Mouse (Mus musculus) heart, postnatal 36 days (tissue): ENCODE measurements at regions not wholly inside any gene's neighbourhood (a gene's known extent, or its start where the extent isn't known, plus 50 kb on each side); places are given as distances from the start of the nearest gene placed in this dataset.
"Not testable (repeated sequence)": the region's sequence is repeated elsewhere in the genome, so short reads cannot be mapped to it uniquely, and the experiment has no call there.

Experiments used
- DNase-seq, 2 experiments: peaks; one replicate each; pipeline ENCODE4 v3.0.0; 2021 to 2022
- intact Hi-C: fragments of 180-260 bp; cut with DNase I; formaldehyde crosslinking; loops from one replicate; pipeline ENCODE4 v1.15.1; 2025

DNA sequence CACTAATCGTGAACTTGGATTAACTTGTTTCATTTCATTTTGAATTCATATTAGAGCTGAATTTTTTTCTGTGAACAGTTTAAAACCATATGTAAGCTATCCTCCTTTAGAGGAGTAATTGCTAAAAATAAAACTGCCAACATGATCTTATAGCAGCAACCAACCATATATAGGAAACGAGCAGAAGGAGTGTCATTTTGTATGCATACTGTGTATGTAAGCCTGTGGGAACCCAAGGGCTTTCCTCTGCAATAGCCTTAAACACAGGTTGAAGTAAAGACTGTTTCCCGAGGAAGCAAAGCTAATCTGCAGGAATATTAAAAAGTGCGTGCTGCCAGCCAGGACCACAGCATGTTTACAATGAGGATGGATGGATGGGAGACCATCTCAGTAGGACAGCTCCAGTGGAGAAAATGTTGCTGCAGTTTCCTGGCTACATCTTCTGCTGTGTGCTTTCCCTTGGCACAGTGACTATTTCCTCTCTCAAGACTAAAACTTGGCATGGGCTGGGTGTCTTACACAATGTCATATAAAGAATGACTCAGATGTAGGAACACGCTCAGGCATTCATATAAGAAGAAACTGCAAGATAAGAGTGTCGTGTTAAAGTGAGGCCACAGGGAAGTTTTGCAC, 244.6 kb upstream of the Tram1l1 start:
- DNase-seq, result no peak
- intact Hi-C loops, result no loop called here

DNA sequence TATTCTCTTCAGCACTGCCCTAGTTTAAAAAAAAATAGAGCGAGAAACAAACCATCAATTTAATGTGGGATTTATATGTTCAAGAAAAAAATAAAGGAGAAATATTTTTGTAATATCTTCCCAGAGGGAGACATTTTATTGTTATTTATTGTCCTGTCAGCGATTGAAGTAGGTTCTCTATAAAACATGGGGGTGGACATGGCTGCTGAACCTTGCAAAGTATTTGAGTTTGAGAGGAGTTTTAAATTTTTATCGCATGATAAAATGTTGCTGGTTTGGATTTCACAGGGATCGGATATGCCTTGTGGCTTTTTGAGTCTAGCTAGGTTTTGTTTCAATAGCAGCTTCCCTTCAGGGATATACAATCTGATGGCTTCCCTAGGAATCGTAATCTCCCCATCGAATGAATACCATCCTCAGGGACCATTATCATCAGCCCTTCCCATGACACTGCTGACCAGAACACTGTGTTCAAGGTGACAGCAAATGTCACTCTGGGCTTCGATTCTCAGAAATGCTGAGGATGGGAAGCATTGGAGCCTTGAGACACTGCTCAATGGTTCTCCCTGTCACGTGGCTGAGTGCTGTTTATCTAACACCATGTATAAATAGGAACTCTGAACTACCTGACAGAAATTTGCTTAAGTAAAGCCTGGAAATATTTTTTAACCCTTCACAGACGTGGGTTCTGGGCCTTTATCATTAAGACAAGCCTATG, 228.1 kb upstream of the Tram1l1 start:
- intact Hi-C loops, result no loop called here
- no peak for DNase-seq

DNA sequence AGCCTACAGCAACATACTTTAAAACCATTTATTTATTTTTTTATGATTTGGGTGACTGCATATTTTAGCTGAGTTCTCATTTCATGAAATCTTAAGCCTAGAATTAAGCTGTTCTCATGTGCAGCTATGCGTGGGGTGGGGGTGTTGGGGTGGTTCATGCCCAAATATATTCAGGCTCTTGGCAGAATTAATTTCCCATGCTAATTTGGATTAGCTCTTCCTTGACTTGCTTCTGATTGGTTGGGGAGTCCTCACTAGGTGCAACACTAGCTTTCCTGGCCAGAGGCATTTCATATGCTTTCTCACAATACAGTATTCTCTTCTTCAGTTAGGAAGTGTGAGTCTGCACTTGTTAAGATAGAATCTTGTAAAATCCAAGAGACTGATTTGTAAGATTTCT, 206.7 kb upstream of the Tram1l1 start:
- DNase-seq, result no peak
- intact Hi-C loops, result no loop called here

DNA sequence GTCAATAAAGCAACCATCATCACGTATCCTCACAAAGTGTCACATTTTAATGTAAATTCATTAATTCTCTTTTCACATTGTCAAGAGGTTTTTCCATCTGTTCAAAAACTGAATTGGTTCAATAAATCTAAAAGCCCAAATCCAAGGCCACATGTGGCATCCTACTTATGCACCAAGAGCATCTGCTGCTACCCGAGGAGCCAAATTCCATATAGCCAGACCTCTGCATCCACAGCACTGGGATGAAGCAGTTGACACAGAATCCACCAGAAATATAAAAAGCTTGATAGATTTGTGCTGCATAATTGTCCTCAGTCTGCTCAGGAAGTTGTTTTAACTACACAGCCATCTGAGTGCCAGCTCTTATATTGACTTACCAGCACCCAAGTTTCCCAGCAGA, 164.4 kb upstream of the Tram1l1 start:
- intact Hi-C loops, result no loop called here

DNA sequence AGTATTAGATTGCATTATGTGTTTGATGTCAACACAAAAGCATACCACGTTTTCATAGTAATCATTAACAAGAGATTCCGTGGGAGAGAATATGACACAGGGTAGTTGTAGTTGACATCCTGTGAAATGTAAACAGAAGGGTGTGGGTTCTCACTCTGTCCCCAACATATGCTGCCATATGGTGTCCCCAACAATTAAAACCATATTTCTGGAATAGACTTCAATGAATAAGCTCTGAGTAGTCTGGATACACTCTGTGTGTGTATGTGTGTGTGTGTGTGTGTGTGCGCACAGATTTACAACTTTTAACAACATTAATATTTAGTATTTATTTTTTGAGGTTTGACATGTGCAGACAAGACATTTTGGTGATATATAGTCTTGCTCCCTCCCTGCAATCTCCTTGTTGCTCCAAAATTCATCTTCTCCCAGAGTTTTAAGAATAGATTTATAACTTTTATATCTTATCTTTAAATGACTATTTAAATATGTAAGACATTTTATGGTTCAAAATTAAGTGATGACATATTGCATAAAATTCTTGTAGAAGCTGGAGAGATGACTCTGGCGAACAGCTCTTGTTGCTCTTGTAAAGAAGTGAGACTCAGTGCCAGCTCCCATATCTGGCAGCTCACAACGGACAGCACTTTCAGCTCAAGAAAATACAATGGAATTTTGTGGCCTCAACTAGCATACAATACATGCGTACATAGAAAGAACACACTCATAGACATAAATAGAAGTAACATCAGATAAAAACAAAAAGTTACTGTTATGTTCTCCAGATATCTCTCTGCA, 162.6 kb upstream of the Tram1l1 start:
- DNase-seq, result no peak
- intact Hi-C loops, result no loop called here

More for the DNA sequence above, 164.4 kb upstream of the Tram1l1 start:
- DNase-seq, result no peak

DNA sequence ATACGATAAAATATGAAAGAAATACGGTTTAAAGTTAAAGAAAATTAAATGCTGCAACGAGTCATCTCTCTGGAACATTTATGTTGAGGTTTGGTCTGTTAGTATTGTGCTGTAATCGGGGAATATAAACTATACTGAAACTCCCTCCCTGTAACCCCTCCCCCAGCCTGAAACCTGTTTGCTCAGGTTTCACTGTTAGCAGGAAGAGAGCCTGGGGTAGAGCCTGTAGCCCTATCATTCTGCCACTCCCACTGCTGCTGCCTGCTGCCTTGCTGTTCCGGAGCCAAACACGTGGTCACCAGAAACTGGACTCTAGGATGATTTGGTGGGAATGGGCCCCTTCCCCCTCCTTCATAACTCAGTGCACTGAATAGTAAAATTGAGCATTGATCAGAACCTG, 127.3 kb upstream of the Tram1l1 start:
- DNase-seq, intact Hi-C loops: not testable (repeated sequence)

DNA sequence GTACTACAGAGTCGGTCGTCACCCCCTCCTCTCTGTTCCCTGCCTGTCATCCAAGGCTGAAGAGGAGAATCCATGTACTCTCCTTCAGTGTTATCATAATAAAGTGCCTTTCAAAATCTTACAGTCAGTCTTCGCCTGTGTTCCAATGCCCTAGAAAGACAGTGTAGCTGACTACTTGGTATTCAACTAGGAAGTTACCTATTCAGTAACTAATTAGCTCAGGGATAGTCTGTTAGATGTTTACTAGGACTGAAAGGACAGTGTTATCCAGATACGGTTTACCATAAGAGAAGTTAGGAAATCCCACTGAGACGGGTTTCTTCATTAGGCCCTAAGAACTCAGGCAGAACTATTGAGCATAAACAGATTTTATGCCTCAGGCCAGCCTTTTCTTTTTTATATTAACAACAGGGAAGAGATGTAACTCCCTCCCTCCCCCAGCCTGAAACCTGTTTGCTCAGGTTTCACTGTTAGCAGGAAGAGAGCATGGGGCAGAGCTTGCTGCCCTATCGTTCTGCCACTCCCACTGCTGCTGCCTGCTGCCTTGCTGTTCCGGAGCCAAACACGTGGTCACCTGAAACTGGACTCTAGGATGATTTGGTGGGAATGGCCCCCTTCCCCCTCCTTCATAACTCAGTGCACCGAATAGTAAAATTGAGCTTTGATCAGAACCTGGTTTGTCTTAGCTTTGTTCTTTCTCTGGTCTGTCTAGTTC, 120.3 kb upstream of the Tram1l1 start:
- DNase-seq, intact Hi-C loops: not testable (repeated sequence)

DNA sequence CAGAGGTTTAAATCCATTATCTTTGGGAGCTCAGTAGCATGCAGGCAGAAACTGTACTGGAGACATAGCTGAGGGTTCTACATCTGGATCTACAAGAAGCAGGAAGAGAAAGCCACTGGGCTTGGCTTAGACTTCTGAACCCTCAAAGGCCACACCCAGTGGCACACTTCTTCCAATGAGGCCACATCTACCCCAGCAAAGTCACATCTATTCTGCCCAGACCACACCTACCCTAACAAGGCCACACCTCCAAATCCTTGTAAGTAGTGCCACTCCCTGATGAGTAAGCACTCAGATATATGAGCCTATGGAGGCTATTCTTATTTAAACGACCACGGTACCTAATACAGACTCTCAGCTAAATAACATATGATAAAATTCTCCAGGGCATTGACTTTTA, 103.5 kb upstream of the Tram1l1 start:
- intact Hi-C loops, result no loop called here
- DNase-seq, result no peak

DNA sequence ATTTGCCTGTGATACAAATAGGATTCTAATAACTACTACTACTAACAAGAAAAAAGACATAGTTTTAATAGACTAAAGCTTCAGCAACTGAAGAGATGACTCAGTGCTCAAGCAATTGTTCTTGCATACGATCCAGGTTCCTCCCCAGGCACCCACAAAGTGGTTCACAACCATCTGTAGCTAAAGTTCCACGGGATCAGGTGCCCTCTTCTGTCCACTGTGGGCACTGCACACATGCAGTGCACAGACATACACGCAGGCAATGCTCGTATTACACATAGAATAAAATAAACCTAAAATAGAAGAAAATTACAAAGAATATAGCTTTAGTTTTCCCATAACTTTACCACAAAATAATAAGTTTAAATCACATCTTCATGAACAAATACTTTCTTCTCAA, 94.7 kb upstream of the Tram1l1 start:
- intact Hi-C loops, result no loop called here
- no peak for DNase-seq

DNA sequence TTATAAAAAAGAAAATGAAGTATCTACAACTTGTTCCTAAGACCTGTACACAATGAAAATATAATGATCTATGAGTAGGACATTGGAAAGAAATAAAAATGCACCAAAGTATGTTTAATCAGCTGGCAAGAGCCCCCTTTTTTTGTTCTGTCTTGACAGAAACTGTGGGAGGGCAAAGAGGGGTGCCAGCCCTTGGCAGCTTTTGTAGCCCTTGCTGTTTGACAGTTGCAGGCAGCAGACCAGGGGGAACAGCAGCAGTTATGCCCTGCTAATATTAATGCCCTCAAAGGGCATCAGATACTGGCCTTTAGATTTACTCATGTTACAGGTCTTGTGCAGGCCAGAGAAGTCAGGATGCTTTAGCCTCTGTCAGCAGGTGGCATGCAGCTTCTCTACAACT, 93.0 kb upstream of the Tram1l1 start:
- no peak for DNase-seq
- intact Hi-C loops, result no loop called here

DNA sequence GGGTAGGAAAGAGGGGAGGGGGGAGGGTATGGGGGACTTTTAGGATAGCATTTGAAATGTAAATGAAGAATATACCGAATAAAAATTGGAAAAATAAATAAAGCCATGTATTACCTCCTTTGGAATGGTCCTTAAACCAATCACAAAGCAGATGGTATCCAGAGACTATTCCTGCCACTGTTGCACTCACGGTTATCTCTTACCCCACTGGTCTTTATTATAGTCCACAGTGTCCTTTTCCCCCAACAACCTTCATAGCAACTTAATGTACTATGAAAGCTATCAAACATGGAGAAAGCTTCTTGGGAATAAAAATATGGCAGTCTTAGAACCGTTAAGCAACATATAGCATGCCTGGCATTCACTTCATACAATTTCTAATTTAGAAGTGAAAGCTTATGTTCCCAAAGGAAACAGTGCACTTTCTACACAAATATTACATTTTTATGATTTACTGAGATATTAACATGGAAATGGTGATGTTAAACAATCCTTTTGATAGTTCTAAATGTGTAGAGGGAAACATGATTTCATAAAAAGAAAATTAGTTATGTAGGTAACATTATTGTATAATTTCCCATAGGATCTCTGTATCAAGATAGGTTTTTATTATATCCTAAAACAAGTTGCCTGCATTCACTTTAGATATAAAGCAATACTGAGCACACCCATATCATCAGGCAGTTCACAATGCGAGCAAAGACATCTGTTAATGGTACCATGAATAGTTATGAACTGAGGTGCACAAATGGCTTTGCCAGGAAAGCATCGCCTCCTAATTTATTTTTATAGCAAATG, 79.5 kb upstream of the Tram1l1 start:
- intact Hi-C loops, result no loop called here
- DNase-seq, result no peak

DNA sequence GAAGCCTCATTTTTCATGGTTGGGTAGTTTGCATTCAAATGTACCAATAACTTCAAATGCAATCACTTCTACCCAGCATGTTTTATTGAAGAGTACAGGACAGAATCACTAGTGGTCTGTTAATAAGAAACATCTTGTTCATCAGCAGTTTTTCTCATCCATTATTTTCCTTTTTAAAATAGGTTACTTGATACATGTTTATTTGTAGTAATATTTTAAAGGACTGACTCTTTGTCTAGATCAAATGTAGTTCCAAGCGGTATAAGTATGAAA, 79.0 kb upstream of the Tram1l1 start:
- intact Hi-C loops, result no loop called here
- DNase-seq, result no peak

DNA sequence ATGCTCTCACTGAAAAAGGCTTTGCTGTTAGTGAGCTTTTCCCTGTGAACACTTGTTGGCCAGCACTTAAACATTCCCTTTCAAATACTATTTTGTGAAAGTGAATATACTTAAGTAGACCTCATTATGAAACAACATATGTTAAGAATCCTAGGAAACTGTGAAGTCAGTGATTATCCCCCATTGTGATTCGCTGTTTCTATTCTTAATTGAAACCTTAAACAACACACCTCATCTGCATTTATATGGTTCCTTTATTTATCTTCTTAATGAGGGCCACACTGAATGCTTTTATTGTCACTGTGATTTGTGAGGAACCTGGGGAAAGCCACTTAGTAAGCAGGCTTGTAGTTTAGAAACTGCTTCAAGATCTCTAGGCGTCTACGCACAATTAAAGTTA, 58.5 kb upstream of the Tram1l1 start:
- intact Hi-C loops, result no loop called here
- no peak for DNase-seq

DNA sequence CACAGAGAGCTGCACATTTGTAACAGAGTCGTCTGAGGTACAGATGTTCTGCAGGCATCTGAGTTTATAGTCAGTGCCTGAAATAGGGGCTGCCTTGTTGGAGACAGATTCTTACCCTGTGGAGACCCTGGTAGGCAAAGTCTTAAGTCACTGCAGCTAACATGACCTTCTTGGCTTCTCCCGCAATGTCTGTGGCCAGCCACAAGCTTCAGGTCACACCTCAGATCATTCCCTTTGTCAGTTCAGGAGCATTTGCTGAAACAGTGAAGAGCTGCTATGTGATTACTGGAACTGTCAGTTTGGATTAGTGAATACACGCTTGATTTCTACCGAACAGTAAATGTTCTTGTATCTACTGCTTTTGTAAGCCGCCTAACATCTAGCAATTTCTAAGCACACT, 53.8 kb upstream of the Tram1l1 start:
- intact Hi-C loops, result no loop called here

DNA sequence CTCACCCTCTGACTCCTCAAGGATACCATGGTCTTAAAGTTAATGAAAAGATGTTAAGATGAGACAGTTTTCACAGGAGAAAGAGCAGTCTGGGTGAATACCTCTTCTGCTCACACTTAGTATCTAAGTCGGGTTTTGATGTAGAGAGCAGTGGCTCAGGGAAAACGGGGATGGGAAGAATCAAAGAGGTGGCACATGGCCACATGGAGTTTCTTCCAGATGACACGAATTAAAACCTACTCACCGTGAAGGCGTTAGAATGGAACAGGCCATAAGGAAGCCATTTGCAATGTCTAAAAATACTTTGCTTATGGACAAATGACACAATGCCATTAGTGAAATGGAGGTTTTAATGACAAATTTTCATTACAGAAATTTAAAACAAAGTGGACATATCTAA, 50.1 kb upstream of the Tram1l1 start:
- intact Hi-C loops, result loop anchor here (10.0 kb wide), 1 partner anchor 576 kb away; the partner anchor contains the start of gene Ndst3

More for the DNA sequence above, 53.8 kb upstream of the Tram1l1 start:
- no peak for DNase-seq

More for the DNA sequence above, 50.1 kb upstream of the Tram1l1 start:
- DNase-seq, result no peak
